Mouse (Mus musculus) forebrain, embryonic 15.5 days (tissue): Measurements from ENCODE around the gene Klhl29. TPM values are rescaled to one million over a fixed set of nuclear protein-coding genes. Genes with fewer than 3 reads are reported as not detected.

ENCODE experiments used
- ATAC-seq: fragments of 200-750 bp; cut with Nextera tagmentation; replicated peaks from 2 replicates; pipeline ENCODE4 v1.8.0; 2017; ENCODE audit warnings: mild to moderate bottlenecking, moderate TSS enrichment, moderate library complexity
- H3K27ac ChIP-seq: fragments of 300-500 bp; sonication (generic); replicated peaks from 2 replicates; pipeline ENCODE4 v1.5.1; 2015; ENCODE audit warnings: mild to moderate bottlenecking, inconsistent platforms
- H3K27me3 ChIP-seq: fragments of 300-500 bp; sonication (generic); 2 replicates; pipeline ENCODE4 v1.6.1; 2015; ENCODE audit warnings: inconsistent platforms
- H3K36me3 ChIP-seq: fragments of 300-500 bp; sonication (generic); 2 replicates; pipeline ENCODE4 v1.6.1; 2015; ENCODE audit warnings: mild to moderate bottlenecking, inconsistent platforms
- H3K4me1 ChIP-seq: fragments of 300-500 bp; sonication (generic); 2 replicates; pipeline ENCODE4 v1.6.1; 2015; ENCODE audit warnings: inconsistent platforms
- H3K4me2 ChIP-seq: fragments of 300-500 bp; sonication (generic); replicated peaks from 2 replicates; pipeline ENCODE4 v1.6.1; 2015; ENCODE audit warnings: mild to moderate bottlenecking, inconsistent platforms
- H3K4me3 ChIP-seq: fragments of 300-500 bp; sonication (generic); 2 replicates; pipeline ENCODE4 v1.5.1; 2015; ENCODE audit warnings: mild to moderate bottlenecking, inconsistent platforms
- H3K9ac ChIP-seq: fragments of 300-500 bp; sonication (generic); replicated peaks from 2 replicates; pipeline ENCODE4 v1.6.1; 2015; ENCODE audit warnings: mild to moderate bottlenecking, inconsistent platforms
- H3K9me3 ChIP-seq: fragments of 300-500 bp; sonication (generic); 2 replicates; pipeline ENCODE4 v1.6.1; 2016; ENCODE audit warnings: inconsistent platforms
- WGBS: fragments of 180-500 bp; shearing (Covaris S2); methylation state at CpG from one replicate; pipeline ENCODE4 v1.1.7; 2015; ENCODE audit warnings: mixed read lengths; 5-methylcytosine and 5-hydroxymethylcytosine counted together
- polyA plus RNA-seq: library from polyadenylated mRNA; unstranded; fragments of >200 nt; fragmentation: Nextera tagmentation; extraction: Ambion mirVana; gene quantifications from 2 replicates; pipeline ENCODE4 v1.2.1, GENCODE M21; 2015

The Klhl29 gene
- polyA plus RNA-seq, 1 experiment from 2014 or later = 6.5 TPM

- WGBS = 84% methylated on average over 4 of the region's 4 CpGs
- H3K9me3 ChIP-seq = no peaks in the 10 kb centered on the region
- H3K4me3 ChIP-seq = no peak overlapping the region
- no peak for ATAC-seq
- no peak overlapping the region for H3K9ac ChIP-seq
- H3K27ac ChIP-seq = no peak overlapping the region
- no peaks in the 10 kb centered on the region for H3K27me3 ChIP-seq
- peaks cover 14% of the 10 kb centered on the region for H3K4me1 ChIP-seq
- no peaks in the 10 kb centered on the region for H3K36me3 ChIP-seq
- no peak overlapping the region for H3K4me2 ChIP-seq
These were observed 193.3 kb downstream of the Klhl29 start for GRCm38 (mm10) chr12:5182165-5182564.

DNA sequence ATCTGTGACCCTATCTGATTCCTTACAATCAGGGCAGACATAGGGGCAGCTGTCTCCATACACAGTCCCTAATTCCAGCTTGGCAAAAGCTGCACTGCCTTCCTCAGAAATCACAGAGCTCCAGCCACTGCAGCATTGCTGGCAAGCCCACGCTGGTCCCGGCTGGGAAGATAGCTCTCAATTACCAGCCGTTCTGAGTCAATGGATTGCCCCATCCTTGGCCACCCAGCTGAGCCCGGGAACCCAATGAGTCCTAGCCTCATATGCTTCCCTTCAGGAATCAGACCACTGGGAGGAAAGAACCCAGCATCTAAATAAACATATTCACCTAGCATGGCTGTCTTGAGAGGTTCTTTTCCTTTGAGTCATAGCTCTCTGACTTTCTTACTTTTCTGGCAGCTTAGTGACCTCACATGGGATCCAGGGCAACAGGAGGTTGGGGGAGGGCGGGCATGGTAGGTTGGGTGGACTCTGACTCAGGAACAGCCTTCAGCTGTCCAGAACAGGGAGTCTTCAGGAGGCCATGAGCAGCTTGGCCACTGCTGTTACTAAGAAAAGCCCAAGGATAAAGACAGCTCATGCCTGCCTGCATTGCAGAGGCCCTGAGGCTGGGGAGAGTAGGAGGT lies 198.7 kb downstream of the Klhl29 start:
- H3K27ac ChIP-seq = no peak overlapping the region
- no peak overlapping the region for H3K4me3 ChIP-seq
- no peaks in the 10 kb centered on the region for H3K9me3 ChIP-seq
- H3K4me2 ChIP-seq = no peak overlapping the region
- 76% methylated on average over 5 of the region's 5 CpGs for WGBS
- peaks cover 3% of the 10 kb centered on the region; the same call in 1 of the 2 replicates for H3K4me1 ChIP-seq
- no peak overlapping the region for H3K9ac ChIP-seq
- no peaks in the 10 kb centered on the region for H3K36me3 ChIP-seq
- H3K27me3 ChIP-seq = no peaks in the 10 kb centered on the region
- ATAC-seq = no peak

DNA sequence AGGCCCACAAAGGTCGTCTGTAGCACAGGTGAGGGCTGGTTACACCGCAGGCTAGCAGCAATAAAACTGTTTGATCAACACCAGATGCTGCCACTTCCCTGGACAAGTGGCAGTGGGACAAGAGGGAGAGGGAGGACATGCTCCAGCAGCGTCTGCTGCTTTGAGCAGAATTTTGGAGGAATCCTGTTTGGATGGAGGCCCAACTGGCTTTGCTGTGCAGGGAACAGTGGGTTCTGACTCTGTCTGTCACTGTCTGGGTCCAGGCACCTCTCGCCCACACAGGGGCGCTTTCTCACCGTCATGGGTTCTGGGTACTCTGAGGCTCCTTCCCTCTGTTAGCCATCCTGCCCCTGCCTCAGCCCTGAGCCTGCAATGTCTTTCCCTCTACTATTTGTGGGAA lies 209.3 kb downstream of the Klhl29 start:
- H3K36me3 ChIP-seq = no peaks in the 10 kb centered on the region
- ATAC-seq = peak; percentile 46; the same call in 1 of the 2 replicates
- no peak overlapping the region for H3K9ac ChIP-seq
- H3K27ac ChIP-seq = no peak overlapping the region
- H3K4me3 ChIP-seq = no peak overlapping the region
- H3K4me2 ChIP-seq = no peak overlapping the region
- peaks cover 15% of the 10 kb centered on the region for H3K4me1 ChIP-seq
- H3K27me3 ChIP-seq = no peaks in the 10 kb centered on the region
- WGBS = 55% methylated on average over 6 of the region's 6 CpGs
- H3K9me3 ChIP-seq = no peaks in the 10 kb centered on the region

DNA sequence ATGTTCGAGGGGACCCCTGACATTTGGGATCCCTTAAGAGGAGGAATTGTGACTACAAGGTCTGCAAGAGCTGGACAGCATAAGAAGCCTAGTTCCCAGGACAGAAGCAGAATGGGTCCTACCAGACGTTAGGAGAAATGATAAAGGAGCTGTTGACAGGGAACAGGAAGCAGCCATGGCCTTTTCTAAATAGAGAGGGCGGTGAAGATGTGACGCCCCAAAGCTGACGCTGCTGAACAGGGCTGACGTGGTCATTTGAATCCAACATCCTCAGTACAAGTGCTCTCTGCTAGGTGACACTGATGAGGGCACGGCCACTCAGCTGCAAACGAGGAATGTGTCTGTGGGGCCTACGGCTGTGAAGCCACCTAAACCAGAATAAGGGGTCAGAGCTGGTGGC lies 210.1 kb downstream of the Klhl29 start:
- Histone ChIP-seq H3K27ac (no peak overlapping the region), H3K36me3 (no peaks in the 10 kb centered on the region), H3K4me3 (no peak overlapping the region), H3K4me1 (peaks cover 15% of the 10 kb centered on the region), H3K9ac (no peak overlapping the region), H3K9me3 (no peaks in the 10 kb centered on the region), H3K27me3 (no peaks in the 10 kb centered on the region), H3K4me2 (no peak overlapping the region)
- ATAC-seq = no peak
- 84% methylated on average over 9 of the region's 9 CpGs for WGBS

GRCm38 (mm10) chr12:5162672-5163071 lies 212.8 kb downstream of the Klhl29 start:
- Histone ChIP-seq H3K4me1 (peaks cover 22% of the 10 kb centered on the region), H3K9ac (no peak overlapping the region), H3K4me3 (no peak overlapping the region), H3K27ac (0 out of 2 replicates have a peak overlapping the region, but pooled peaks have one; percentile 5), H3K27me3 (no peaks in the 10 kb centered on the region), H3K4me2 (no peak overlapping the region), H3K9me3 (no peaks in the 10 kb centered on the region), H3K36me3 (no peaks in the 10 kb centered on the region)
- no peak for ATAC-seq
- WGBS = 88% methylated on average over 6 of the region's 6 CpGs

DNA sequence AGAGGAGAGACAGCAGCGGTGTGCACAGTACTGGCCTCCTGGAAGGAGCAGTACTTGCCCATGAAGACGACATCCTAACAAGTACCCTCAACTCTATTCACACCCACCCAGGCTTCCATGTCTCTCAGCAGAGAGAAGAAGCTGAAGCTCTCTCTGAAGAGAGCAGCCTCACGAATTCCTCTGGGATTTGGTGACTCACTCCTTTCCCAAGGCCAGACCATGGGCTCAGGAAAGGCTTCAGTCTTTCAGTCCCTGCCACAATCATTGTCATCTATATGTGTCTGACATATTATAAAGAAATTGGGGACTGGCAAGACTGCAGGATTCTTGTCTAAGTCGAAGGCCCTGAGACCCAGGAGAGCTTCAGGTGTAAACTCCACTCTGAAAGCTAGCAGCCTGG lies 213.9 kb downstream of the Klhl29 start:
- H3K4me3 ChIP-seq = no peak overlapping the region
- H3K9me3 ChIP-seq = no peaks in the 10 kb centered on the region
- WGBS = 89% methylated on average over 4 of the region's 4 CpGs
- no peak for ATAC-seq
- H3K9ac ChIP-seq = no peak overlapping the region
- H3K36me3 ChIP-seq = no peaks in the 10 kb centered on the region
- peaks cover 32% of the 10 kb centered on the region for H3K4me1 ChIP-seq
- H3K4me2 ChIP-seq = no peak overlapping the region
- no peak overlapping the region for H3K27ac ChIP-seq
- no peaks in the 10 kb centered on the region for H3K27me3 ChIP-seq

DNA sequence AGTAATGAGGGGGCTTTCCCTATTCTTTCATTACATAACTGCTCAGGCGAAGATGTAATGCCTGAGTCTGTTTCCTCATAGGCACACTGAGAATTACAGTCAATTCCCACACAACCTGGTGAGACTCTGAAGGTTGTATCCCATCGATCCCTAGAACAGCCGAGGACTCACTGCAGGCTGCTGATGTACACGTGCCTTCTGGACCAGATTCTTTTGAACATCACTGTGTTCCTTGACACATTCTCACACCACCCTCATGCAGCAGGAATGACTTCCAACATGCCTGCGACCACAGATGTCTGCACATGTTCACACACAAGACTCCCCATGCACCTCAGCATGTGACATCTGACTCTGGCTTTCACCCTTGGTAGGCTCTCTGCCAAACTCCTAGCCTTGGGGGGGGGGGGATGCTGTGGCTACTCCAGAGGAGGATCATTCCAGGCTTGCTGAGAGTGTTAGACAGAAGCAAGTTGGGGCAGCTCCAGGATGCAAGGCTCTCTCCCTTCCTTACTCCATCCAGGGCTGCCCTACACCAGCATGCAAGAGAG lies 217.5 kb downstream of the Klhl29 start:
- WGBS = 74% methylated on average over 5 of the region's 5 CpGs
- H3K27ac ChIP-seq = peak overlapping the region; percentile 58
- H3K27me3 ChIP-seq = no peaks in the 10 kb centered on the region
- no peak overlapping the region for H3K4me2 ChIP-seq
- no peak overlapping the region for H3K9ac ChIP-seq
- ATAC-seq = peak; percentile 9; the same call in 1 of the 2 replicates
- H3K9me3 ChIP-seq = no peaks in the 10 kb centered on the region
- H3K36me3 ChIP-seq = no peaks in the 10 kb centered on the region
- peaks cover 23% of the 10 kb centered on the region for H3K4me1 ChIP-seq
- H3K4me3 ChIP-seq = no peak overlapping the region

DNA sequence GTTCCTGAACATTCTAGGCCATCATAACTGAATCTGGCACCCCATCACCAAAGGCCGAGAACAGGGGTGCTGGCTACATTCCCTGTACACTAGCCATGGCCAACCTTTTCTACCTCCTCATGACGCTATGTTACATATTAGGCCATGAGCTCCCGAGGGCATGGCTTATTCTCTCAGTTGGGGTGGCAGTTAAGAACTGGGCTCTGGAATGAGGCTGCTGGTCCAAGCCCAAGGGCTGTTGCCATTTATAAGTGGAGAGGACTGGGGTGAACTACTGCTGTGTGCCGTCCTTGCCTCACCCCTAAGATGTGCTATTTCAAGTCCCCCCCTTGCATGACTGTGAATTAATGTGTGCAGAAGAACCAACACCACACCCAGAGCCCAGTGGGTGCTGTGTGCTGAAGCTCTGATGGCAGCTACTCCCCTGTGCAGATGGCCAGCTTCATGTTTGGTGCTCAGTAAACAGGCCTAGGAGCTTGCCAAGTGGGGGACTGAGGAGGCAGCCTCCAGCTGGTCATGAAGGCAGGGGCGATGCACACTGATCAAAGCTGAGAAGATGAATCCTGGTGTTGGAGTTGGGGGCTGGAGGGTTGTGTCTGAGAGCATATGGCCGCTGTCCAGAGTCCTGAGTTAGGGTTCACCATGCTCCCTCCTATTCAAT lies 218.3 kb downstream of the Klhl29 start:
- Histone ChIP-seq H3K27me3 (no peaks in the 10 kb centered on the region), H3K9ac (no peak overlapping the region), H3K9me3 (no peaks in the 10 kb centered on the region), H3K4me1 (peaks cover 18% of the 10 kb centered on the region), H3K27ac (peak overlapping the region; percentile 58), H3K4me3 (no peak overlapping the region), H3K4me2 (no peak overlapping the region), H3K36me3 (no peaks in the 10 kb centered on the region)
- WGBS = 77% methylated on average over 6 of the region's 6 CpGs
- ATAC-seq = peak; percentile 61

DNA sequence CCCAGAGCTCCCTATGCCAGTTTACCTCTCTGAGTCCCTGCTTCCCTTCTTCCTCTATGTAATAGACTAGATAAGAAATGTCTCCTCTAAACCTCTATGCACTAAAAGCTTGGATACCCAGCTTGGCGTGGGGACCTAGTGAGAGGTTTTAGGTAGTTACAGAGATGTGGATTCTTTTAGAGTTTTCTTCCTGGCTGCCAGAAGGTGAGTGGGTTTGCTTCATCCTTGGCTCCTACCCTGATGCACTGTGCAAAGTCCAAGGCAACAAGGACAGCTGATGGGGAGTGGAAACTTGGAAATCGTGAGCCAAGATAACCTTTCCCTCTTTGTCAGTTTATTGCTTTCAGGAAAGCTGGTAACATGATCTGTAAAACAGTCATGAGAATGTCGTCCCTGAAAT lies 220.3 kb downstream of the Klhl29 start:
- 91% methylated on average over 3 of the region's 3 CpGs for WGBS
- Histone ChIP-seq H3K27me3 (no peaks in the 10 kb centered on the region), H3K4me1 (peaks cover 18% of the 10 kb centered on the region), H3K27ac (no peak overlapping the region), H3K9me3 (no peaks in the 10 kb centered on the region), H3K9ac (no peak overlapping the region), H3K4me2 (no peak overlapping the region), H3K4me3 (no peak overlapping the region), H3K36me3 (no peaks in the 10 kb centered on the region)
- no peak for ATAC-seq

GRCm38 (mm10) chr12:5151859-5152258 lies 223.6 kb downstream of the Klhl29 start:
- Histone ChIP-seq H3K27ac (no peak overlapping the region; the same call in 1 of the 2 replicates), H3K9me3 (no peaks in the 10 kb centered on the region), H3K4me3 (no peak overlapping the region), H3K4me1 (peaks cover 3% of the 10 kb centered on the region; the same call in 1 of the 2 replicates), H3K4me2 (no peak overlapping the region), H3K36me3 (no peaks in the 10 kb centered on the region), H3K9ac (no peak overlapping the region), H3K27me3 (no peaks in the 10 kb centered on the region)
- peak; percentile 64; the same call in 1 of the 2 replicates for ATAC-seq
- WGBS = 28% methylated on average over 10 of the region's 10 CpGs

DNA sequence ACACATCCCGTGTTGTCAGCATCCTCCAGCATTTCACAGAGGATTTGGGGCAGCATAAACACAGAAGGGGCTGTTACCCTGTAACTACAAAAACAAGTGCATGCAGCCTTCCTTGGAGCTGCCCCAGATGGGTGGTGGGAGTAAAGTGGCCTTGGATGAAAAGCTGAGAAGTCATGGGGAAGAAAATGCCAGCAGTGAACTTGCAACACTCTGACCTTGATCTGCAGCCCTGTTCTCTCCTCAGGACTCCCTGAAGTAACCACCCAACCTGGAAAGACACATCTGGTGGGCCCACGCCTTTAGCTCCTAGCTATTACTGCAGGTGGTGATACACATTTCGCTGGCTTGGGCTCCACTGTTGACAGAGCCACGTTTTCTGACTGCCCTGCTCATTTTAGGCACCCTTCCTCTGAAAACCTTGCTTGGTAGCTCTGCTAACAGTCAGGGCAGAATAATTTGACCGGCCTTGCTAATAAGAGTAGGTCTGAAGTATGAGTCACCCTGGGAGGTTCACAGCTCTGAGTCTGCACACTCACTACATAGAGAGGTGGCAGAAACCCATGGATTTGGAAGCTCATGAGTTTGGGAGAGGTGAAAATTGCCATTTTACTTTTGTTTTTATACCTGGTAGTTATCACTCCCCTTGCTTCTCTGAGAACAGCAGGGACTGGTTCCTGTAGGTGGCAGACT lies 228.0 kb downstream of the Klhl29 start:
- Histone ChIP-seq H3K36me3 (no peaks in the 10 kb centered on the region), H3K9me3 (no peaks in the 10 kb centered on the region), H3K4me3 (no peak overlapping the region), H3K9ac (no peak overlapping the region), H3K4me1 (peaks cover 26% of the 10 kb centered on the region), H3K27ac (no peak overlapping the region), H3K4me2 (no peak overlapping the region), H3K27me3 (no peaks in the 10 kb centered on the region)
- 81% methylated on average over 5 of the region's 5 CpGs for WGBS
- no peak for ATAC-seq
